Mouse (Mus musculus): ENCODE measurements at regions not wholly inside any gene's neighbourhood (a gene's known extent, or its start where the extent isn't known, plus 50 kb on each side); places are given as distances from the start of the nearest gene placed in this dataset.

- TF ChIP-seq CTCF (IDR thresholded peaks at IDR 0.05; ENCODE audit: extremely low read depth, insufficient read length, insufficient replicate concordance, low read depth, low read length): no peak
- TF ChIP-seq POLR2A (IDR thresholded peaks at IDR 0.05; ENCODE audit: low read depth, low read length): no peak
Observed at GRCm38 (mm10) chr11:21428013-21428317, 57.0 kb upstream of the Ugp2 start.
